Mouse (Mus musculus) megakaryocyte progenitor cell, adult 5-6 weeks (primary cell): Measurements from ENCODE around the gene Bpifa1. TPM values are rescaled to one million over a fixed set of nuclear protein-coding genes. Genes with fewer than 3 reads are reported as not detected.
A peak's percentile ranks its signal among the peaks of the same experiment; 100 is the strongest.
"Not testable (repeated sequence)": the region's sequence is repeated elsewhere in the genome, so short reads cannot be mapped to it uniquely, and the experiment has no call there.

Source experiments
- ATAC-seq: replicated peaks from 2 replicates; pipeline ENCODE4 v1.8.0; 2016; ENCODE audit warnings: mild to moderate bottlenecking, moderate TSS enrichment, inconsistent platforms; ENCODE audit not compliant: poor library complexity
- total RNA-seq, 2 experiments: library from RNA; stranded (forward) in 1 of 2; stranded (reverse) in 1 of 2; fragments of 157-497, 149-512 nt in 1 of 2; fragments of 200-1000 nt in 1 of 2; gene quantifications; 2 replicates each; pipeline versions ENCODE4 v1.2.3 to v1.2.4; 2015 to 2017

The Bpifa1 gene
- total RNA-seq (2015) = not detected in 2 replicates
- total RNA-seq (2017) = not detected in 2 replicates

- no peak for ATAC-seq
Observed at GRCm38 (mm10) chr2:154142580-154142979, at the start of gene Bpifa1. Gene Bpifa1 (plus strand): TSS chr2:154142880.

GRCm38 (mm10) chr2:154097734-154098133, 44.9 kb upstream of the Bpifa1 start:
- ATAC-seq = no peak

- no peak for ATAC-seq
Observed at GRCm38 (mm10) chr2:154117381-154117780, 25.3 kb upstream of the Bpifa1 start.

GRCm38 (mm10) chr2:154130120-154130519, 12.6 kb upstream of the Bpifa1 start, which contains the start of gene Bpifa3:
Gene Bpifa3 (plus strand): TSS chr2:154130336.
- no peak for ATAC-seq

GRCm38 (mm10) chr2:154143735-154144134, 1.1 kb downstream of the Bpifa1 start:
- no peak for ATAC-seq

- ATAC-seq = no peak
Observed at GRCm38 (mm10) chr2:154147496-154147895, 4.8 kb downstream of the Bpifa1 start.

- peak; percentile 65 for ATAC-seq
Observed at GRCm38 (mm10) chr2:154158433-154158832, 15.8 kb downstream of the Bpifa1 start.

- no peak for ATAC-seq
Observed at GRCm38 (mm10) chr2:154162307-154162706, 19.6 kb downstream of the Bpifa1 start, which contains the start of gene Bpifa5. Gene Bpifa5 (plus strand): TSS chr2:154162607.

GRCm38 (mm10) chr2:154163306-154163705, 20.6 kb downstream of the Bpifa1 start:
- ATAC-seq = no peak

- ATAC-seq = no peak
Observed at GRCm38 (mm10) chr2:154169172-154169571, 26.5 kb downstream of the Bpifa1 start.

- no peak for ATAC-seq
Observed at GRCm38 (mm10) chr2:154171621-154172020, 28.9 kb downstream of the Bpifa1 start.

GRCm38 (mm10) chr2:154173313-154173712, 30.6 kb downstream of the Bpifa1 start:
- peak; percentile 68 for ATAC-seq

GRCm38 (mm10) chr2:154181900-154182299, 39.2 kb downstream of the Bpifa1 start:
- ATAC-seq = not testable (repeated sequence)

GRCm38 (mm10) chr2:154183061-154183460, 40.4 kb downstream of the Bpifa1 start:
- ATAC-seq = not testable (repeated sequence)

- no peak for ATAC-seq
Observed at GRCm38 (mm10) chr2:154185319-154185718, 42.6 kb downstream of the Bpifa1 start.

GRCm38 (mm10) chr2:154185748-154186147, 43.1 kb downstream of the Bpifa1 start:
- no peak for ATAC-seq

- peak; percentile 83 for ATAC-seq
Observed at GRCm38 (mm10) chr2:154187468-154187867, 44.8 kb downstream of the Bpifa1 start.

- no peak for ATAC-seq
Observed at GRCm38 (mm10) chr2:154189877-154190434, 47.3 kb downstream of the Bpifa1 start.

GRCm38 (mm10) chr2:154190546-154191258, 48.0 kb downstream of the Bpifa1 start, which contains the start of gene Bpifb1:
Gene Bpifb1 (plus strand): TSS chr2:154190818.
- ATAC-seq = no peak

GRCm38 (mm10) chr2:154192141-154192540, 49.5 kb downstream of the Bpifa1 start:
- no peak for ATAC-seq

GRCm38 (mm10) chr2:154193071-154193470, 50.4 kb downstream of the Bpifa1 start:
- ATAC-seq = no peak

GRCm38 (mm10) chr2:154193994-154194504, 51.4 kb downstream of the Bpifa1 start:
- no peak for ATAC-seq
